Mouse (Mus musculus): ENCODE results near the gene Pibf1.

DNA sequence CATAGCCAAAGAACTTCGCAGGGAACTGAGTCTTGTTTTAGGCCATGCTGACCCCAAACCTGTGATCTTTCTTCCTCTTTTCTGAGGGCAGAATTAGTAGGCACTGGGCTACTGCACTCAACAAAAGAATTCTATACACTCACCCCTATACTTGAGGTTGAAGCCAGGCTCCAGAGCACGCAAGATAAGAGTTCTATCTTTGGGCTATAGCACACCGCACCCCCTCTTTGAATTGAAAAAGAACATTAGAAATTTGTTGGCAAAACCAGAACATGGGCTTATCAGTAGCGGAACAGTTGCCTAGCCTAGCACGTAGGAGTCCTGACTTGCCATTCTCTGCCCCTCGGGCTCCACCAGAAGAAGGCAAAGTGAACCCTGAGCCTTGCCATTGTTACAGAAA lies 164.6 kb downstream of the Pibf1 start:
- TF ChIP-seq CTCF (IDR thresholded peaks at IDR 0.05; ENCODE audit: low read depth) (no peak), EP300 (optimal IDR thresholded peaks at IDR 0.05) (no peak)
